ENCODE assay signal across 13 mouse cellular contexts in the genomic region with DNA sequence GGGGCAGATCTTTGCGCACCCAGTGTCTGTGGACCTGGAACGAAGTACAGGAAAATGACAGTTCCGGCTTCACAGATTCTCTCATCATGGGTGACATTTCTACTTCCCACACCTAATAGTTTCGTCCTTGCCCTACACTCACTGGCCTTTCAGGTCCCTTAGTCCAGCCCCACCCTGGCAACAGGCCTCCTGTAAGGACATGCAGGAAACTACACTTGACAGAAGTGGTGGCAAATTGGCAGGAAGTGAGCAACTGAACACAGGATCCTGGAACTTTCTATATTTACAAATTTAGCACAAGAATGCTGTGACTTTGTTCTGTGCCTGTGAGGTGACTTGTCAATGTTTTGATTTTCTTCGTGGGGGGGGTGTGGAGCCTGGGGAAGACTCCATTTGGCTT. TPM values are rescaled to one million over a fixed set of nuclear protein-coding genes. Genes with fewer than 3 reads are reported as not detected.
DNase-seq lines count a peak whose midpoint lies in the region; ATAC-seq and TF ChIP-seq lines count a peak whose summit lies in the region.
"Had no signal": no experiment of that assay in that cellular context is flagged by ENCODE, and none has a peak within 500 bp of the region (broad histone marks: within the 10 kb centered on the region; RNA-seq: fewer than 3 reads in every experiment).

No protein-coding gene starts in this region.

- H3K9me3 ChIP-seq in lung, embryonic 14.5 days (ENCODE audit: low read depth, low read length) = no peaks in the 10 kb centered on the region
- 0 out of 2 replicates have a peak, but pooled peaks cover 2% of the 10 kb centered on the region for H3K9me3 ChIP-seq in hindbrain, postnatal 0 days (ENCODE audit: low read length)
- H3K9me3 ChIP-seq: heart, embryonic 13.5 days; midbrain, embryonic 12.5 days; neural tube, embryonic 13.5 days had no signal

- no peak overlapping the region for H3K4me3 ChIP-seq in kidney, adult 2 months (ENCODE audit: insufficient read depth, low read depth, low read length)
- no peak overlapping the region for H3K4me3 ChIP-seq in lung, embryonic 14.5 days (ENCODE audit: low read depth, low read length)
- H3K4me3 ChIP-seq in hindbrain, postnatal 0 days (ENCODE audit: low read length) = no peak overlapping the region
- H3K4me3 ChIP-seq: heart, embryonic 13.5 days; midbrain, embryonic 12.5 days; neural tube, embryonic 13.5 days had no signal

- intact Hi-C loops in heart, postnatal 25 days (cut with DNase I) = no loop called here

- no peaks in the 10 kb centered on the region for H3K27me3 ChIP-seq in kidney, adult 2 months (replicated peaks; ENCODE audit: control insufficient read depth, insufficient read depth, low read length)
- no peaks in the 10 kb centered on the region for H3K27me3 ChIP-seq in lung, embryonic 14.5 days (ENCODE audit: insufficient read depth, low read length)
- no peaks in the 10 kb centered on the region for H3K27me3 ChIP-seq in hindbrain, postnatal 0 days (ENCODE audit: insufficient read depth, low read length)
- H3K27me3 ChIP-seq: heart, embryonic 13.5 days; midbrain, embryonic 12.5 days; neural tube, embryonic 13.5 days had no signal

- no peak for TF ChIP-seq POLR2A in kidney, adult 2 months (IDR thresholded peaks at IDR 0.05; ENCODE audit: low read depth, low read length)

- TF ChIP-seq CTCF in kidney, adult 2 months (conservative IDR thresholded peaks at IDR 0.05; ENCODE audit: insufficient read depth, insufficient read length, low read depth, low read length) = no peak
- no peak for TF ChIP-seq CTCF in lung, embryonic 14.5 days (IDR thresholded peaks at IDR 0.05; ENCODE audit: low read depth)
- TF ChIP-seq CTCF in hindbrain, postnatal 0 days (IDR thresholded peaks at IDR 0.05; ENCODE audit: low read depth) = no peak

- no peak overlapping the region for H3K9ac ChIP-seq in lung, embryonic 14.5 days
- H3K9ac ChIP-seq in hindbrain, postnatal 0 days (replicated peaks; ENCODE audit: low read length) = no peak overlapping the region
- H3K9ac ChIP-seq: heart, embryonic 13.5 days; liver, embryonic 14.5 days; midbrain, embryonic 12.5 days; neural tube, embryonic 13.5 days had no signal

- no peaks in the 10 kb centered on the region for H3K36me3 ChIP-seq in kidney, adult 2 months (ENCODE audit: control insufficient read depth, insufficient read depth, low read length)
- H3K36me3 ChIP-seq in lung, embryonic 14.5 days (ENCODE audit: insufficient read depth) = no peaks in the 10 kb centered on the region
- H3K36me3 ChIP-seq in hindbrain, postnatal 0 days (ENCODE audit: insufficient read depth, low read length) = no peaks in the 10 kb centered on the region
- H3K36me3 ChIP-seq: heart, embryonic 13.5 days; midbrain, embryonic 12.5 days; neural tube, embryonic 13.5 days had no signal

- no peaks in the 10 kb centered on the region for H3K4me1 ChIP-seq in kidney, adult 2 months (ENCODE audit: control insufficient read depth, insufficient read depth, low read length)
- H3K4me1 ChIP-seq in lung, embryonic 14.5 days (ENCODE audit: insufficient read depth) = no peaks in the 10 kb centered on the region
- H3K4me1 ChIP-seq in hindbrain, postnatal 0 days (ENCODE audit: insufficient read depth, low read length) = no peaks in the 10 kb centered on the region
- H3K4me1 ChIP-seq: midbrain, embryonic 12.5 days; neural tube, embryonic 13.5 days had no signal

- no peak for ATAC-seq in lung, embryonic 14.5 days (ENCODE audit: insufficient read depth)
- no peak for ATAC-seq in hindbrain, postnatal 0 days

- H3K4me2 ChIP-seq in lung, embryonic 14.5 days = no peak overlapping the region
- H3K4me2 ChIP-seq in hindbrain, postnatal 0 days (ENCODE audit: low read depth, low read length) = no peak overlapping the region
- H3K4me2 ChIP-seq: heart, embryonic 13.5 days; midbrain, embryonic 12.5 days; neural tube, embryonic 13.5 days had no signal

- WGBS in kidney, adult 2 months = 65% methylated on average over 5 of the region's 5 CpGs
- 60% methylated on average over 5 of the region's 5 CpGs for WGBS in lung, embryonic 14.5 days
- 81% methylated on average over 5 of the region's 5 CpGs for WGBS in hindbrain, postnatal 0 days

- no peak overlapping the region for H3K27ac ChIP-seq in kidney, adult 2 months (ENCODE audit: insufficient read depth, low read depth, low read length)
- no peak overlapping the region for H3K27ac ChIP-seq in lung, embryonic 14.5 days (ENCODE audit: low read depth)
- no peak overlapping the region for H3K27ac ChIP-seq in hindbrain, postnatal 0 days
- H3K27ac ChIP-seq: heart, embryonic 13.5 days; liver, embryonic 14.5 days; midbrain, embryonic 12.5 days; neural tube, embryonic 13.5 days had no signal

- peak; percentile 1 for DNase-seq in heart, postnatal 25 days (ENCODE audit: low spot score)
- DNase-seq in heart, adult 8-10 months (ENCODE audit: low spot score) = no peak
- DNase-seq in kidney, adult 2 months = peak; percentile 74
- DNase-seq in lung, embryonic 14.5 days = peak; percentile 16
- peak; percentile 20 for DNase-seq in urinary bladder, adult 2 months (ENCODE audit: low spot score)
- no peak for DNase-seq in ovary, postnatal 14 days (ENCODE audit: low spot score)
- DNase-seq in hindbrain, postnatal 0 days (ENCODE audit: low spot score) = no peak
- no peak for DNase-seq in ovary, adult 18-20 months (ENCODE audit: low spot score)
- DNase-seq: cerebellum, postnatal 10 days had no signal

RNA-seq across cellular contexts. Expression of gene Hs3st1, which starts 40.1 kb away (rescaled TPM):
- total RNA-seq in heart, postnatal 25 days (2021) = 1 to 10 TPM; 8.1 to 9.2 TPM
- total RNA-seq in heart, adult 8-10 months (2022) = 1 to 10 TPM; 5.0 to 7.5 (median 6.6) TPM
- polyA plus RNA-seq in kidney, adult 2 months (2012; rRNA removed) = 7.9 and 8.2 TPM in 2 replicates
- polyA plus RNA-seq in lung, embryonic 14.5 days (2014; fragmentation: Nextera tagmentation; extraction: Ambion mirVana) = 2.4 and 3.0 TPM in 2 replicates
- polyA plus RNA-seq in urinary bladder, adult 2 months (2012; rRNA removed) = 22.8 and 26.0 TPM in 2 replicates
- total RNA-seq in hindbrain, postnatal 0 days (2014; rRNA removed) = 24.6 and 41.3 TPM in 2 replicates
- 29.3 and 31.9 TPM in 2 replicates for polyA plus RNA-seq in hindbrain, postnatal 0 days (2015; fragmentation: Nextera tagmentation; extraction: Ambion mirVana)

Comparison
In these comparisons a context has a peak if more than half of its experiments do, and no peak if none do; other contexts are left out.
1. DNase-seq: peak in heart, postnatal 25 days (single experiment), kidney, adult 2 months (single experiment), lung, embryonic 14.5 days (single experiment) and urinary bladder, adult 2 months (single experiment); none in heart, adult 8-10 months (single experiment), ovary, postnatal 14 days (single experiment), hindbrain, postnatal 0 days (single experiment) and ovary, adult 18-20 months (single experiment).